Mouse (Mus musculus) forebrain, embryonic 16.5 days (tissue): ENCODE measurements around the gene Zfp422. TPM values are rescaled to one million over a fixed set of nuclear protein-coding genes. Genes with fewer than 3 reads are reported as not detected.
"Not testable (repeated sequence)": the region's sequence is repeated elsewhere in the genome, so short reads cannot be mapped to it uniquely, and the experiment has no call there.

Source experiments
- ATAC-seq: fragments of 200-750 bp; cut with Nextera tagmentation; 2 replicates; pipeline ENCODE4 v1.8.0; 2017; ENCODE audit warnings: mild to moderate bottlenecking, moderate library complexity
- H3K27ac ChIP-seq: fragments of 300-500 bp; sonication (generic); 2 replicates; pipeline ENCODE4 v1.5.1; 2014; ENCODE audit warnings: low read length, control low read depth
- H3K27me3 ChIP-seq: fragments of 300-500 bp; sonication (generic); replicated peaks from 2 replicates; pipeline ENCODE4 v1.6.1; 2014; ENCODE audit warnings: low read length; ENCODE audit not compliant: control insufficient read depth, insufficient read depth
- H3K36me3 ChIP-seq: fragments of 300-500 bp; sonication (generic); 2 replicates; pipeline ENCODE4 v1.6.1; 2014; ENCODE audit not compliant: control insufficient read depth, insufficient read depth
- H3K4me1 ChIP-seq: fragments of 300-500 bp; sonication (generic); replicated peaks from 2 replicates; pipeline ENCODE4 v1.6.1; 2014; ENCODE audit warnings: low read length; ENCODE audit not compliant: control insufficient read depth, insufficient read depth
- H3K4me2 ChIP-seq: fragments of 300-500 bp; sonication (generic); 2 replicates; pipeline ENCODE4 v1.6.1; 2014; ENCODE audit warnings: mild to moderate bottlenecking, low read length, control low read depth
- H3K4me3 ChIP-seq: fragments of 300-500 bp; sonication (generic); replicated peaks from 2 replicates; pipeline ENCODE4 v1.5.1; 2014; ENCODE audit warnings: mild to moderate bottlenecking, low read length, control low read depth
- H3K9ac ChIP-seq: fragments of 300-500 bp; sonication (generic); replicated peaks from 2 replicates; pipeline ENCODE4 v1.6.1; 2014; ENCODE audit warnings: low read depth, low read length, control low read depth
- H3K9me3 ChIP-seq: fragments of 300-500 bp; sonication (generic); 2 replicates; pipeline ENCODE4 v1.6.1; 2016; ENCODE audit warnings: low read length; ENCODE audit not compliant: control insufficient read depth
- WGBS: fragments of 180-500 bp; shearing (Covaris S2); extraction: QIAGEN DNeasy Blood & Tissue Kit; methylation state at CpG from one replicate; pipeline ENCODE4 v1.1.7; 2014; 5-methylcytosine and 5-hydroxymethylcytosine counted together
- polyA plus RNA-seq: library from polyadenylated mRNA; unstranded; fragments of >200 nt; fragmentation: Nextera tagmentation; extraction: Ambion mirVana; gene quantifications from 2 replicates; pipeline ENCODE4 v1.2.1, GENCODE M21; 2015

The Zfp422 gene
- polyA plus RNA-seq, 1 experiment from 2014 or later: 202 TPM

DNA sequence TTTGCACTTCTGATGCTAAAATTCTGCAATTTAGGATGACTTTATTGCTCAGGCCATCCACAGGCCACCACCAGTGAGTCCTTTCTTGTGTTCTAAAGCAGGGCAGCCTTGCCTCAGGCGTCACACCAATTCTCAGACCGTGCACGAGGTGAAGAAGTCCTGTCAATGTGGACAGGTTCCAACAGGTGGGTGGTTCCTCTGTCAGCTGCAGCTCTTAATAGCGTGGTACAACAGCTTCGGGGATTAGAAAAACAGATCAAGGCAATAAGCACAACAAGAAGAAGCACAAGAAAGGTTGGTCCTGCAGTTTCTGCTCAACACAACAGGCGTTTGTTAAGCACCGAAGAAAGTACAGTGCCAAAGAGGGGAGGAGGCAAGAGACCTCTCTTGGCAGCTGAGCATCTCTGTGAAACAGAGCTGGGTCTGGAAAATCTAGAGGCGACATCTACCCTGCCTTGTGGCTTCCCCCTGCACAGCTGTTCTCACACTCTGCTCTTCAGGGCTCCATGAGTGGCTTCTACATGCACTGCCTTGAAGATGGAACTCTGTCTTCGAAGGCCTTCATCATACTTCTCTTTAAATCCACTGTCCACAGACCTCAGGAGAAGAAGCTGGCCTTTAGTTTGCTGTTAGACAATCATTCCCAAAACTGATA lies 7.9 kb upstream of the Zfp422 start:
- no peak overlapping the region for H3K9ac ChIP-seq
- no peak overlapping the region for H3K4me3 ChIP-seq
- H3K4me1 ChIP-seq: no peaks in the 10 kb centered on the region
- no peaks in the 10 kb centered on the region for H3K36me3 ChIP-seq
- no peaks in the 10 kb centered on the region for H3K9me3 ChIP-seq
- no peaks in the 10 kb centered on the region for H3K27me3 ChIP-seq
- no peak overlapping the region for H3K27ac ChIP-seq
- WGBS: 81% methylated on average over 9 of the region's 9 CpGs
- H3K4me2 ChIP-seq: no peak overlapping the region
- no peak for ATAC-seq

- H3K4me1 ChIP-seq: no peaks in the 10 kb centered on the region
- no peak overlapping the region for H3K9ac ChIP-seq
- 74% methylated on average over 10 of the region's 10 CpGs for WGBS
- no peak overlapping the region for H3K27ac ChIP-seq
- no peak overlapping the region for H3K4me2 ChIP-seq
- no peak overlapping the region for H3K4me3 ChIP-seq
- no peak for ATAC-seq
- H3K27me3 ChIP-seq: no peaks in the 10 kb centered on the region
- H3K36me3 ChIP-seq: no peaks in the 10 kb centered on the region
- no peaks in the 10 kb centered on the region for H3K9me3 ChIP-seq
Observed at GRCm38 (mm10) chr6:116635251-116636180, 6.7 kb upstream of the Zfp422 start.

DNA sequence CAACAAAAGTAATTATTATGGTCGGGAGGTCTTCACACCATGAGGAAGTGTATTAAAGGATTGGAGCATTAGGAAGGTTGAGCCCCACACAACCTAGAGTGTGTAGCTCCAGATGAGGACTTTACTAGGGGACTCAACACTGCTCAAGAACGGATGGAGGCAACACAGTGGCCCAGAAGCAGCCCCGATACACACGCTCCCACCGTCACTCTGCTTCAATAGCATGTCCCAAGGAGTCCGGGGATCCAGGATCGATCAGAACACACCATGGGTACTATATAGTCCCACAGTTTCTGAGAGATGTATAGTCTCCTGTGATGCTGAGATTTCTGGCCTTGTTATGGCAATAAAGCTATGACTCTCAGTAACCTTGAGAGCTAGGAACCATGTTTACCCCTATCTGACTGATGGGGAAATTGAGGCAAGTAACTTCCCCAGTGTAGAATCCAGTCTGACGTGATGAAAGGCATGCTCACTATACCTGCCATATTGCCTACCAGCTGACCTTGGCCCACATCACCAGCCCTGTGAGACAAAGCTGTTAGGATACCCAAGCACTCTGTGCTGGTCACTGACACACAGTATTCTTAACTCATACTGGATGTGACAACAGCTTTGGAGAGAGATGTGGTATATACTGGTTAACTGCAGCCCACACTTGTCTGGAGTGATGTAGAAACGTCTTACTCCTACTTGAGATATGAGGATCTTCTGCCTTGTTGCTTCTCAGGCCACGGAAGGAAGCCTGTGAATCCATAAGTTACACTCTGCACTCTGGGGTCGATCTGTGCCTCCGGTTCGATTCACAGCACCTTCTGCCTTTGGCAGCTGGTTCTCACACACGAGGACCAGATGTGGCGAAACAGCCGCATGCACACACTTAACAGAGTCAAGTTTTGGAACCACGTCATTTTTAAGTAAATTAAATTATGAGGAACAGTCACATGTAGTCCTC lies 5.2 kb upstream of the Zfp422 start:
- H3K36me3 ChIP-seq: no peaks in the 10 kb centered on the region
- no peak overlapping the region for H3K9ac ChIP-seq
- no peak overlapping the region for H3K4me3 ChIP-seq
- H3K9me3 ChIP-seq: no peaks in the 10 kb centered on the region
- H3K4me1 ChIP-seq: peaks cover 3% of the 10 kb centered on the region; the same call in 1 of the 2 replicates
- no peaks in the 10 kb centered on the region for H3K27me3 ChIP-seq
- H3K27ac ChIP-seq: no peak overlapping the region
- ATAC-seq: no peak
- 90% methylated on average over 17 of the region's 17 CpGs for WGBS
- no peak overlapping the region for H3K4me2 ChIP-seq

GRCm38 (mm10) chr6:116632129-116632528 lies 3.3 kb upstream of the Zfp422 start:
- H3K36me3 ChIP-seq: no peaks in the 10 kb centered on the region
- ATAC-seq: no peak

DNA sequence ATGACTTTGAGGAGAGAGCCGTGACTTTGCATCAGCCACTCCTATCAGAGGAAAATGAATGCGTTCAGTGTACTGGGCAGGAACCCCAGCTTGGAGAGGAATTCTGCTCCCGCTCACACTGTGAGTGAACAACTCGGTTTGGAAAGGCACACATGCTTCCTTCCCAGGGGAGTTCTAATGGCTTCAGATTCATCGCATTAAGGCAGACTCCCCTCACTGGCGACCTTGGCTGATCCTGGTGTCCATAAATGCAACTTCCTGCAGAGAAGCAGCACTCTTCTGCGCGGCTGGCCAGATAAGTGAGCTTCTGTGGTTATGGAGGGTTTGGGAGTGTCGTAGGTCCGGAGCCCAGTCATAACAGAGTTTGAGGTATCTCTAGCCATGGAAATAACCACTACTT lies 967 bp upstream of the Zfp422 start:
- Histone ChIP-seq H3K9ac (no peak overlapping the region), H3K4me1 (peaks cover 13% of the 10 kb centered on the region), H3K4me2 (no peak overlapping the region), H3K4me3 (no peak overlapping the region), H3K27me3 (no peaks in the 10 kb centered on the region), H3K27ac (no peak overlapping the region), H3K9me3 (no peaks in the 10 kb centered on the region), H3K36me3 (peaks cover 2% of the 10 kb centered on the region; the same call in 1 of the 2 replicates)
- no peak for ATAC-seq
- 96% methylated on average over 10 of the region's 10 CpGs for WGBS

More at GRCm38 (mm10) chr6:116632129-116632528, 3.3 kb upstream of the Zfp422 start:
- H3K27me3 ChIP-seq: no peaks in the 10 kb centered on the region
- peaks cover 8% of the 10 kb centered on the region for H3K4me1 ChIP-seq
- no peaks in the 10 kb centered on the region for H3K9me3 ChIP-seq
- H3K4me2 ChIP-seq: no peak overlapping the region
- WGBS: 55% methylated on average over 1 of the region's 1 CpGs
- no peak overlapping the region for H3K9ac ChIP-seq
- H3K27ac ChIP-seq: no peak overlapping the region
- H3K4me3 ChIP-seq: no peak overlapping the region

GRCm38 (mm10) chr6:116628095-116628494 lies 704 bp downstream of the Zfp422 start:
- WGBS: 10% methylated on average over 9 of the region's 9 CpGs
- Histone ChIP-seq H3K27me3 (no peaks in the 10 kb centered on the region), H3K27ac (peak overlapping the region; percentile 89), H3K4me2 (peak overlapping the region; percentile 56), H3K4me1 (peaks cover 13% of the 10 kb centered on the region), H3K9me3 (no peaks in the 10 kb centered on the region), H3K4me3 (peak overlapping the region; percentile 69), H3K9ac (peak overlapping the region; percentile 89), H3K36me3 (peaks cover 6% of the 10 kb centered on the region; the same call in 1 of the 2 replicates)
- no peak for ATAC-seq

GRCm38 (mm10) chr6:116626417-116626816 lies 2.4 kb downstream of the Zfp422 start:
- not testable (repeated sequence) for H3K9ac ChIP-seq, H3K9me3 ChIP-seq, H3K27me3 ChIP-seq, H3K4me2 ChIP-seq, ATAC-seq, H3K27ac ChIP-seq, H3K4me3 ChIP-seq, H3K36me3 ChIP-seq
- 91% methylated on average over 9 of the region's 9 CpGs for WGBS
- peaks cover 13% of the 10 kb centered on the region for H3K4me1 ChIP-seq

DNA sequence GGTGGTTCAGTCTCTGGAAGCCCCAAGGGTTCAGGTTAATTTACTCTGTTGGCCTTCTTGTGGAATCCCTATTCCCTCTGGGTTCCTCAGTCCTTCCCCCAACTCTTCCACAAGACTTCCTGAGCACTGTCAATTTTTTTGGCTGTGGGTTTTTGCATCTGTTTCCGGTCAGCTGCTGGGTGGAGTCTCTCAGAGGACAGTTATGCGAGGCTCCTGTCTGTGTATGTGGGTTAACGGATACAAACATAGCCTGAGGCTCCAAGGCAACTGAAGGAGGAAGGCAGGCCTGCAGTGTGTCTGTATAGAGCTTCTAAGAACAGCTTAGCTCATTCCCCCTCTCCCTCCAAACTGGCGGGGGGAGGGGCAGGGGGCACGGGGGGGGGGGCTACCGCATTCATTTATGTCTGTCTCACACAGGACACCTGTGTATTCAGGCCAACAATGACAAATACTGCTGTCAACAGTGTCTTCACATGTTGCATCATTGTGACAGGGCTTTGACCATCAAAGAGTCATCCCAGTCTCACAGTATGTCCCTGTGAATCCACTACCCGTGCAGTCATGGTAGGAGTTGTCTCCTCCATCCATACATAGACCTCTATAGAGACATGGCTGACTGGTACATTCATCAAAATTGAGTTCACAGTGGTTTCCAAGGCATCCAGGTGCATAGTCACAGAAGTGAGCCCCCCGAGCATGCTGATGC lies 7.3 kb downstream of the Zfp422 start:
- no peaks in the 10 kb centered on the region for H3K9me3 ChIP-seq
- no peak overlapping the region for H3K27ac ChIP-seq
- H3K4me2 ChIP-seq: no peak overlapping the region
- H3K9ac ChIP-seq: no peak overlapping the region
- peaks cover 4% of the 10 kb centered on the region for H3K4me1 ChIP-seq
- peaks cover 6% of the 10 kb centered on the region; the same call in 1 of the 2 replicates for H3K36me3 ChIP-seq
- WGBS: 75% methylated on average over 8 of the region's 8 CpGs
- H3K27me3 ChIP-seq: no peaks in the 10 kb centered on the region
- no peak for ATAC-seq
- no peak overlapping the region for H3K4me3 ChIP-seq
